Mouse (Mus musculus): ENCODE data around the gene Elane. TPM values are rescaled to one million over a fixed set of nuclear protein-coding genes. Genes with fewer than 3 reads are reported as not detected.

Elane gene
- polyA plus RNA-seq, 1 experiment from 2014 or later = not detected

- Histone ChIP-seq H3K27ac (peak overlapping the region; percentile 32), H3K9me3 (replicated peaks; ENCODE audit: low read length) (no peaks in the 10 kb centered on the region), H3K4me3 (replicated peaks; ENCODE audit: low read depth, low read length) (peak overlapping the region; percentile 96), H3K9ac (ENCODE audit: low read depth, low read length) (peak overlapping the region; percentile 99), H3K4me2 (ENCODE audit: low read length) (peak overlapping the region; percentile 91), H3K36me3 (ENCODE audit: insufficient read depth, low read length) (peaks cover 34% of the 10 kb centered on the region), H3K27me3 (ENCODE audit: insufficient read depth, low read length) (no peaks in the 10 kb centered on the region), H3K4me1 (replicated peaks; ENCODE audit: insufficient read depth, low read length) (peaks cover 52% of the 10 kb centered on the region)
- DNase-seq (ENCODE audit: low spot score) (no peak), ATAC-seq (replicated peaks; ENCODE audit: low FRiP score, low read depth) (no peak)
- no peak for TF ChIP-seq CTCF (IDR thresholded peaks at IDR 0.05; ENCODE audit: low read depth)
- 9% methylated on average over 7 of the region's 7 CpGs for WGBS
These were observed 29.2 kb upstream of the Elane start for GRCm38 (mm10) chr10:79856704-79857451.

GRCm38 (mm10) chr10:79857452-79857811, 28.6 kb upstream of the Elane start:
- Histone ChIP-seq H3K36me3 (ENCODE audit: insufficient read depth, low read length) (peaks cover 40% of the 10 kb centered on the region), H3K27me3 (ENCODE audit: insufficient read depth, low read length) (no peaks in the 10 kb centered on the region), H3K9me3 (replicated peaks; ENCODE audit: low read length) (no peaks in the 10 kb centered on the region), H3K4me3 (replicated peaks; ENCODE audit: low read depth, low read length) (peak overlapping the region; percentile 96), H3K27ac (peak overlapping the region; percentile 32; the same call in 1 of the 2 replicates), H3K9ac (ENCODE audit: low read depth, low read length) (peak overlapping the region; percentile 99), H3K4me2 (ENCODE audit: low read length) (peak overlapping the region; percentile 91), H3K4me1 (replicated peaks; ENCODE audit: insufficient read depth, low read length) (peaks cover 48% of the 10 kb centered on the region)
- no peak for TF ChIP-seq CTCF (IDR thresholded peaks at IDR 0.05; ENCODE audit: low read depth)
- ATAC-seq (replicated peaks; ENCODE audit: low FRiP score, low read depth) (no peak), DNase-seq (ENCODE audit: low spot score) (peak; percentile 81)
- WGBS = 1% methylated on average over 4 of the region's 4 CpGs

GRCm38 (mm10) chr10:79857894-79858293, 28.2 kb upstream of the Elane start:
- no peak for TF ChIP-seq CTCF (IDR thresholded peaks at IDR 0.05; ENCODE audit: low read depth)
- peak overlapping the region; percentile 91 for H3K4me2 ChIP-seq (ENCODE audit: low read length)
- peaks cover 43% of the 10 kb centered on the region for H3K4me1 ChIP-seq (replicated peaks; ENCODE audit: insufficient read depth, low read length)
- H3K4me3 ChIP-seq (replicated peaks; ENCODE audit: low read depth, low read length) = peak overlapping the region; percentile 96
- no peak for DNase-seq (ENCODE audit: low spot score)
- no peaks in the 10 kb centered on the region for H3K9me3 ChIP-seq (replicated peaks; ENCODE audit: low read length)
- H3K27ac ChIP-seq = 0 out of 2 replicates have a peak overlapping the region, but pooled peaks have one; percentile 2
- H3K9ac ChIP-seq (ENCODE audit: low read depth, low read length) = no peak overlapping the region
- H3K36me3 ChIP-seq (ENCODE audit: insufficient read depth, low read length) = peaks cover 44% of the 10 kb centered on the region
- ATAC-seq (replicated peaks; ENCODE audit: low FRiP score, low read depth) = no peak
- WGBS = 59% methylated on average over 2 of the region's 2 CpGs
- H3K27me3 ChIP-seq (ENCODE audit: insufficient read depth, low read length) = no peaks in the 10 kb centered on the region

GRCm38 (mm10) chr10:79858416-79859074, 27.5 kb upstream of the Elane start:
- WGBS = 33% methylated on average over 17 of the region's 17 CpGs
- Histone ChIP-seq H3K9ac (ENCODE audit: low read depth, low read length) (0 out of 2 replicates have a peak overlapping the region, but pooled peaks have one; percentile 27), H3K4me3 (replicated peaks; ENCODE audit: low read depth, low read length) (peak overlapping the region; percentile 96; the same call in 1 of the 2 replicates), H3K27ac (0 out of 2 replicates have a peak overlapping the region, but pooled peaks have one; percentile 2), H3K9me3 (replicated peaks; ENCODE audit: low read length) (no peaks in the 10 kb centered on the region), H3K27me3 (ENCODE audit: insufficient read depth, low read length) (no peaks in the 10 kb centered on the region), H3K4me1 (replicated peaks; ENCODE audit: insufficient read depth, low read length) (peaks cover 39% of the 10 kb centered on the region), H3K36me3 (ENCODE audit: insufficient read depth, low read length) (peaks cover 47% of the 10 kb centered on the region), H3K4me2 (ENCODE audit: low read length) (peak overlapping the region; percentile 91)
- no peak for TF ChIP-seq CTCF (IDR thresholded peaks at IDR 0.05; ENCODE audit: low read depth)
- no peak for ATAC-seq (replicated peaks; ENCODE audit: low FRiP score, low read depth)
- no peak for DNase-seq (ENCODE audit: low spot score)

GRCm38 (mm10) chr10:79859116-79859515, 26.9 kb upstream of the Elane start:
- no peak for ATAC-seq (replicated peaks; ENCODE audit: low FRiP score, low read depth)
- Histone ChIP-seq H3K27me3 (ENCODE audit: insufficient read depth, low read length) (no peaks in the 10 kb centered on the region), H3K4me3 (replicated peaks; ENCODE audit: low read depth, low read length) (no peak overlapping the region), H3K36me3 (ENCODE audit: insufficient read depth, low read length) (peaks cover 48% of the 10 kb centered on the region), H3K9me3 (replicated peaks; ENCODE audit: low read length) (no peaks in the 10 kb centered on the region), H3K4me2 (ENCODE audit: low read length) (no peak overlapping the region), H3K27ac (peak overlapping the region; percentile 25; the same call in 1 of the 2 replicates), H3K4me1 (replicated peaks; ENCODE audit: insufficient read depth, low read length) (peaks cover 39% of the 10 kb centered on the region), H3K9ac (ENCODE audit: low read depth, low read length) (no peak overlapping the region)
- no peak for DNase-seq (ENCODE audit: low spot score)
- WGBS = 56% methylated on average over 11 of the region's 11 CpGs
- TF ChIP-seq CTCF (IDR thresholded peaks at IDR 0.05; ENCODE audit: low read depth) = no peak

GRCm38 (mm10) chr10:79860079-79860911, 25.8 kb upstream of the Elane start:
- Histone ChIP-seq H3K27ac (peak overlapping the region; percentile 36; the same call in 1 of the 2 replicates), H3K4me2 (ENCODE audit: low read length) (no peak overlapping the region), H3K4me1 (replicated peaks; ENCODE audit: insufficient read depth, low read length) (peaks cover 39% of the 10 kb centered on the region), H3K9ac (ENCODE audit: low read depth, low read length) (no peak overlapping the region), H3K27me3 (ENCODE audit: insufficient read depth, low read length) (no peaks in the 10 kb centered on the region), H3K9me3 (replicated peaks; ENCODE audit: low read length) (no peaks in the 10 kb centered on the region), H3K36me3 (ENCODE audit: insufficient read depth, low read length) (peaks cover 56% of the 10 kb centered on the region), H3K4me3 (replicated peaks; ENCODE audit: low read depth, low read length) (no peak overlapping the region)
- no peak for TF ChIP-seq CTCF (IDR thresholded peaks at IDR 0.05; ENCODE audit: low read depth)
- no peak for DNase-seq (ENCODE audit: low spot score)
- WGBS = 81% methylated on average over 26 of the region's 26 CpGs
- ATAC-seq (replicated peaks; ENCODE audit: low FRiP score, low read depth) = no peak

Data from kidney, postnatal 0 days (tissue).